Mouse (Mus musculus): ENCODE data around the gene Prkci. TPM values are rescaled to one million over a fixed set of nuclear protein-coding genes. Genes with fewer than 3 reads are reported as not detected.
A peak's percentile ranks its signal among the peaks of the same experiment; 100 is the strongest.

Prkci gene
- total RNA-seq, 2 experiments from 2014 or later, result 58.0 to 59.9 TPM

- no peak overlapping the region for H3K4me3 ChIP-seq
- intact Hi-C loops (cut with DNase I), result no loop called here
Observed at GRCm38 (mm10) chr3:31079450-31079849, 83.9 kb downstream of the Prkci start.

GRCm38 (mm10) chr3:31080791-31081502, 85.4 kb downstream of the Prkci start:
- no peak overlapping the region for H3K27ac ChIP-seq
- intact Hi-C loops (cut with DNase I), result no loop called here
- DNase-seq (ENCODE audit: extremely low spot score in 1 of 2, low spot score in 2 of 2), result no peak
- H3K4me3 ChIP-seq, result no peak overlapping the region
- TF ChIP-seq CTCF (IDR thresholded peaks at IDR 0.05), result no peak

More at GRCm38 (mm10) chr3:31079450-31079849, 83.9 kb downstream of the Prkci start:
- DNase-seq (ENCODE audit: extremely low spot score in 1 of 2, low spot score in 2 of 2), result no peak
- TF ChIP-seq CTCF (IDR thresholded peaks at IDR 0.05), result no peak
- no peak overlapping the region for H3K27ac ChIP-seq

GRCm38 (mm10) chr3:31082838-31083506, 87.4 kb downstream of the Prkci start:
- intact Hi-C loops (cut with DNase I), result no loop called here
- H3K27ac ChIP-seq, result no peak overlapping the region
- no peak for TF ChIP-seq CTCF (IDR thresholded peaks at IDR 0.05)
- H3K4me3 ChIP-seq, result no peak overlapping the region
- DNase-seq (ENCODE audit: extremely low spot score in 1 of 2, low spot score in 2 of 2), result no peak

- no peak for TF ChIP-seq CTCF (IDR thresholded peaks at IDR 0.05)
- no peak for DNase-seq (ENCODE audit: extremely low spot score in 1 of 2, low spot score in 2 of 2)
- Histone ChIP-seq H3K27ac (no peak overlapping the region), H3K4me3 (no peak overlapping the region)
- intact Hi-C loops (cut with DNase I), result no loop called here
Observed at GRCm38 (mm10) chr3:31083507-31084245, 88.1 kb downstream of the Prkci start.

GRCm38 (mm10) chr3:31085000-31085399, 89.5 kb downstream of the Prkci start:
- Histone ChIP-seq H3K27ac (no peak overlapping the region), H3K4me3 (no peak overlapping the region)
- intact Hi-C loops (cut with DNase I), result no loop called here
- TF ChIP-seq CTCF (IDR thresholded peaks at IDR 0.05), result no peak
- no peak for DNase-seq (ENCODE audit: extremely low spot score in 1 of 2, low spot score in 2 of 2)

- intact Hi-C loops (cut with DNase I), result no loop called here
- Histone ChIP-seq H3K4me3 (no peak overlapping the region), H3K27ac (no peak overlapping the region)
- DNase-seq (ENCODE audit: extremely low spot score in 1 of 2, low spot score in 2 of 2), result no peak
- no peak for TF ChIP-seq CTCF (IDR thresholded peaks at IDR 0.05)
Observed at GRCm38 (mm10) chr3:31088789-31089775, 93.5 kb downstream of the Prkci start.

- H3K27ac ChIP-seq, result no peak overlapping the region
- intact Hi-C loops (cut with DNase I), result loop anchor here (5.0 kb wide), 1 partner anchor 488 kb away; the partner anchor contains the start of gene Mynn
- no peak for TF ChIP-seq CTCF (IDR thresholded peaks at IDR 0.05)
- no peak for DNase-seq (ENCODE audit: extremely low spot score in 1 of 2, low spot score in 2 of 2)
- H3K4me3 ChIP-seq, result no peak overlapping the region
Observed at GRCm38 (mm10) chr3:31089956-31090355, 94.4 kb downstream of the Prkci start.

GRCm38 (mm10) chr3:31093196-31093595, 97.6 kb downstream of the Prkci start:
- intact Hi-C loops (cut with DNase I), result loop anchor here (1.0 to 5.0 kb wide), 2 partner anchors 36 to 491 kb away; partner anchors contain the start of gene Mynn
- Histone ChIP-seq H3K27ac (peak overlapping the region; percentile 94), H3K4me3 (peak overlapping the region; percentile 60)
- TF ChIP-seq CTCF (IDR thresholded peaks at IDR 0.05), result no peak
- DNase-seq (ENCODE audit: extremely low spot score in 1 of 2, low spot score in 2 of 2), result peak; percentile 62 to 69

GRCm38 (mm10) chr3:31093627-31094351, 98.2 kb downstream of the Prkci start:
- peak; percentile 56 to 64 for DNase-seq (ENCODE audit: extremely low spot score in 1 of 2, low spot score in 2 of 2)
- H3K27ac ChIP-seq, result peak overlapping the region; percentile 94
- peak overlapping the region; percentile 60 for H3K4me3 ChIP-seq
- TF ChIP-seq CTCF (IDR thresholded peaks at IDR 0.05), result no peak
- intact Hi-C loops (cut with DNase I), result loop anchor here (1.0 to 5.0 kb wide), 3 partner anchors 25 to 491 kb away; partner anchors contain the start of gene Mynn

- Histone ChIP-seq H3K4me3 (peak within 1 kb of the TSS; percentile 74), H3K27ac (peak within 1 kb of the TSS; percentile 98)
- no peak; the same call in 1 of the 2 replicates for TF ChIP-seq CTCF (IDR thresholded peaks at IDR 0.05)
- intact Hi-C loops (cut with DNase I), result loop anchor here (2.0 to 5.0 kb wide), 2 partner anchors 26 to 492 kb away; partner anchors contain the start of gene Mynn
- DNase-seq (ENCODE audit: extremely low spot score in 1 of 2, low spot score in 2 of 2), result peak; percentile 93 to 94
Observed at GRCm38 (mm10) chr3:31094531-31095178, 99.1 kb downstream of the Prkci start, which contains the start of gene Skil. TSS of gene Skil (plus strand) at chr3:31095058.
